Mouse (Mus musculus) gastrocnemius, adult 2 months (tissue): ENCODE measurements at regions not wholly inside any gene's neighbourhood (a gene's known extent, or its start where the extent isn't known, plus 50 kb on each side); places are given as distances from the start of the nearest gene placed in this dataset.

Source experiments
- DNase-seq: peaks from one replicate; pipeline ENCODE4 v3.0.0; 2022
- H3K27ac ChIP-seq: fragments of 200-600 bp; 2 replicates; pipeline ENCODE4 v1.8.1; 2022; ENCODE audit warnings: mild to moderate bottlenecking
- H3K4me3 ChIP-seq: fragments of 200-600 bp; 2 replicates; pipeline ENCODE4 v1.8.1; 2022; ENCODE audit warnings: mild to moderate bottlenecking, moderate library complexity
- CTCF ChIP-seq: fragments of 200-600 bp; IDR thresholded peaks from 2 replicates; pipeline ENCODE4 v1.8.1; 2022; ENCODE audit warnings: antibody characterized with exemption, mild to moderate bottlenecking, moderate library complexity
- intact Hi-C: fragments of 180-260 bp; cut with DNase I; formaldehyde crosslinking; loops from one replicate; pipeline ENCODE4 v1.15.1; 2025

DNA sequence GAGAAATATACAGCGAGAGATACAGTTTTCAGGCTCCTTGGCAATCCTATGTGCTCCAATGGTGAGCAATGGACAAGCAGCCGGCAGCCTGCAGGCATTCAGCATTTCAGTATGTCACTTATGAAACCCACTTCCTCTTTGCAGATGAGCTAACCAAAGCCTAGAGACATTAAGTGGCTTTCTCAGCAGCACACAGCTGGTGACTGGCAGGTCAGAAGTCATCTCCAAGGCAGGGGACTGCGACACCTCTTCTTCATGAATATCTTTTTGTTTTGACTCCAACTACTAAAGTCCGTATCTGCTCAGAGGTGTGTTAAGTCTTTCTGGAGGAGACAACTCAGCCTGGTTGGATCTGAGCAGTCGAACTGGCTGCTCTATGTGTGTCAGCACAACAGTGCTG, 528.8 kb upstream of the Kdm8 start:
- TF ChIP-seq CTCF = no peak
- intact Hi-C loops = no loop called here
- no peak overlapping the region for H3K27ac ChIP-seq
- H3K4me3 ChIP-seq = no peak overlapping the region
- DNase-seq = no peak

DNA sequence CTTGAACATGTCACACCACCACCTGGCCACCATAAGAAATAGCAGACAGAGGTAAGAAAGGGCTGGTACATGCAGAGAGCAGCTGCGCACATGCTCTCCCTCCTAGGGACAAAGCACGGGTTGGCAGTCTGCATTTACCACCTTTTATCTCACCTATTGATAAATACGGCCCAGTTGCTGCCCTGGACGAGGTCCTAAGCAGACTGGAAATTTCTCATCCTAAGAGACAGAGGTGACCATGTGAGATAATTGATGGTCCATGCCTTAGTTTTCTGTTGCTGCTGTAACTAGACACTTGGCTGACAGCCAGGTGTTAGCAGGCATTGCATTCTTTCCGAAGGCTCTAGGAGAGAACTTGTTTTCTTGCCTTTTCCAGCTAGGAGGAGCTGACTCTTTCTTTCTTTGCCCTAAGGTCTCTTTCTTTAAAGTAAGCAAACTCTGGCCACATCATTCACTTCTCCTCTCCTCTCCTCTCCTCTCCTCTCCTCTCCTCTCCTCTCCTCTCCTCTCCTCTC, 526.8 kb upstream of the Kdm8 start:
- DNase-seq = no peak
- intact Hi-C loops = no loop called here
- TF ChIP-seq CTCF = no peak

DNA sequence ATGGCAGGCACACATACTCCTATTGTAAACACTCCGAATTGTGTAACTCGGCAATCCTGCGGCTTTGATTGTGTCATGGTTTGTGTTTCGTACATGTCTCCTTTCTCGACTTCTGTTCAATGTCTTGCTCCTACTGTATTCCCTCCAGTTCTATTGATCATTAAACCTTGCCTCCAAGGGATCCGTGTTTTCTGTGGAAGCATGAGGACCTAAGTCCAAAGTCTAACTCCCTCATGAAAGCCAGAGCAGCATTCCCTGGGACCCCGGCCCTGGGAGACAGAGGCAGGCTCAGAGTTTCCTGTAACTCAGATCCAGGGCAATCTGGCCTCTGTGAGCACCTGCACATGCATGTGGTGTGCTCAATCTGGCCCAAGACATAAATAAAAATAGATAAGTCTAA, 521.7 kb upstream of the Kdm8 start:
- no peak for DNase-seq
- Histone ChIP-seq H3K4me3 (no peak overlapping the region), H3K27ac (no peak overlapping the region)
- no peak for TF ChIP-seq CTCF
- intact Hi-C loops = no loop called here

More for the DNA sequence above, 526.8 kb upstream of the Kdm8 start:
- H3K27ac ChIP-seq = no peak overlapping the region
- H3K4me3 ChIP-seq = no peak overlapping the region

DNA sequence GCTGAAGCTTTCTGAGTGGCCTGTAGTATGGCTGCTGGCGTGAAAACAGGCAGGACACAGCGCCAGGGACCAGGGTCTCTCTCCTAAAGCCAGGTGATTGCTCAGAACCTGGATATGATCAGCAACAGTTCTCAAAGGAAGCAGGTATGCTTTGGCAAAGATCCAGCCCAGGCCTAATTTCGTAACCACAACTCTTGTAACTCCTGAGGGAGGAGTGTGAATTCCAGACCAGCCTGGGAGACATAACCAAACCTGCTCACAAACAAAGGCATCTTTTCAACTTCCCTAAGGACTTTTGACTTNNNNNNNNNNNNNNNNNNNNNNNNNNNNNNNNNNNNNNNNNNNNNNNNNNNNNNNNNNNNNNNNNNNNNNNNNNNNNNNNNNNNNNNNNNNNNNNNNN, 510.9 kb upstream of the Kdm8 start:
- intact Hi-C loops = no loop called here

DNA sequence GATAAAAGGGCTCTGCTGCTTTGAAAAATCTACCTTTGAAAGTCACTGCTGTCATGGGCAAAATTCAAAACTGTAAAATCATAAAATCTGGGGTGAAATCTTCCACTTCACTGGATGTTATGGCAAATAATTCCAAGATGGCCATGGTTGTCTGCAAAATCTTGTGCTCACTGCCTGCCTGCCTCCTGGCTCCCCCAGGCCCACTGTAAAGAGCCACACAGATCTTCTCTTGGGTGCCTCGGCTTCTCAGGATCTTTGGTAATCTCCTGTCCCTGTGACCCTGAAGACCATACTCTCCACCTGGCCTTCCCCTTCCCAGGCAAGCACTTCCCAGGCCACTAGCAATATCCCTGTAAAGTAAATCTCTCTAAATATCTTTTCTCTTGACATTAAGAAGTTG, 505.1 kb upstream of the Kdm8 start:
- Histone ChIP-seq H3K4me3 (no peak overlapping the region), H3K27ac (no peak overlapping the region)
- no peak for DNase-seq
- no peak for TF ChIP-seq CTCF
- intact Hi-C loops = no loop called here

More for the DNA sequence above, 510.9 kb upstream of the Kdm8 start:
- H3K4me3 ChIP-seq = no peak overlapping the region
- H3K27ac ChIP-seq = no peak overlapping the region
- TF ChIP-seq CTCF = no peak
- no peak for DNase-seq

DNA sequence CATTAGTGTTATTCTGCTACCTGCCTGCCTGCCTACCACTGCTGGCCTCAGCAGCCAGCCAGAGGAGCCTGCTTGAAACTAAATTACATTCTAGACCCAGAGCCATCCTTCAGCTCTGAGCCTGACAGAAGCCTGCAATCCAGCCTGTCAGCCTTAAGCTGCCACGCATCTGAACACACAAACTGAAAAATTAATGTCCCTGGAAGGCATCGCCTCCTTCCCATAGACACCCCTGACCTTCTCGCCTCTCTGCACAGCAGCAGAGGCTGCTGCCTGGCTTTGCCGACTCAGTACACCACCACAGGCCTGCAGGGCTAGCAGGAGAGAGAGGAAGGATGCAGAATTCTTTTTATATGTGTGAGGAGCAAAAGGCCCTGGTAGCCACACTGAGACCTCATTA, 502.9 kb upstream of the Kdm8 start:
- Histone ChIP-seq H3K4me3 (no peak overlapping the region), H3K27ac (no peak overlapping the region)
- intact Hi-C loops = no loop called here
- DNase-seq = no peak
- no peak for TF ChIP-seq CTCF

DNA sequence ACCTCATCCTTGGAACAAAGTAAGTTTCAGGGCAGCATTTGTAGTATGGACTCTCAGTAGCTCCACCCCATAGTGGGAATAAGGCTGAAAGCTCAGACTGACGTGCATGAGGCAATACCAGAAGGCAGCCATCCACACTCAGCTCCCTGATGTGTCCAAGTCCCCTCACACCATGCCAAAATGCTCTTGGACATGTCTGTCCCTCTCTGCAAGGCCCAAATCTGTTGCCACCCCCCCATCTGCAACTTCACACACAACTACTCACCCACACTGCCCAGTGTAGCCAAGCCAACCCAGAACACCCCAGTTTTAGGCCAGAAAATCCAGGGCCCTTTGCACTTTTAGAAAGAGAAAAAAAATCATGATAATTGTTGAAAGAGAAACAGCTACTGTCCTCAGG, 498.1 kb upstream of the Kdm8 start:
- no peak for TF ChIP-seq CTCF
- Histone ChIP-seq H3K27ac (no peak overlapping the region), H3K4me3 (no peak overlapping the region)
- intact Hi-C loops = no loop called here
- no peak for DNase-seq

DNA sequence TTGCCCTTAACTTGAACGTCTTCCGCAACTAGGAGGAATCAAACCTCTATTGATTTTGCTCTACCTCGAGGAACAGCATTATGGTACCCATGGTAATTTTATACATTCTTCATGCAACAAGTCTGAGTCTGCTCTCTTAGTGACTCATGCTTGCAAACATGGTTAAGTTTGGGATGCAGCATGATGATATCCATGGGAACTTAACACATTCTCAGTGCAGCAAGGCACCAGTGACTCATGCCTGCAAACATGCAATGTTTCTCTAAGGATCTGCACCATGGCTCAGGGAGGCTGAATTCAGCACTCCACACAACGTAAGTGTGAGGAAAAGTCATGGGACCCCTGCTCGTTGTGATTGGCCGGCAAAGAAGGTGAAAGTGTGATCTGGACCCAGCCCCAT, 487.1 kb upstream of the Kdm8 start:
- TF ChIP-seq CTCF = no peak
- DNase-seq = no peak
- intact Hi-C loops = no loop called here
- no peak overlapping the region for H3K27ac ChIP-seq
- H3K4me3 ChIP-seq = no peak overlapping the region

DNA sequence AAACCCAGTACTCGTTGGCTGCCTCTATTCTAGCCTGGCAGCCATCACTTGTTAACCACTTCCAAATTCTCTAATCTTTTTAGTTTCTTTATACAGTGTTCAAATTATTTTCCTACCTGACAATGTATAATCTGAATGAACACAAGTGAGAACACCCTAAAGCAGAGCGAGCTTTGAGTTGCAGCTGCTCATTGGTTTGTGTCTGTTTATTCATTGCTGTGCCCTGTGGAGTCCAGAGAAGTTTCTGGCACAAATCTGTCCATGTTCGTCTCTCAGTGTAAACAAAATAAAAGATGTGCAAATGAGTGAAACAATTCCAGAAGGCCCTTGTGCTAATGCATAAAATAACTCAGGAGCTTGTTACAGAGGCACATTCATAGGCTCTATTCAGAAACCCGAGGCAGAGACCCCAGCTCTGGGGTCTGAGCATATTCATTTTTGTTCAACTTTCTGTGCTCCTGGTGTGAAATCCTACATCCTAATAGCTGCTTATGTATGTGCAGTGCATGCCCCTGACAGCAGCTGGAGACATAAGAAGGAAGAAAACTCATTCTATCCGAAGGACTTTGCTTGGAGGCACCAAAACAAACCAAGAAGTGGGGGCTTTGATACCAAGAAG, 469.5 kb upstream of the Kdm8 start:
- H3K4me3 ChIP-seq = no peak overlapping the region
- TF ChIP-seq CTCF = no peak
- no peak for DNase-seq
- intact Hi-C loops = no loop called here
- H3K27ac ChIP-seq = no peak overlapping the region

DNA sequence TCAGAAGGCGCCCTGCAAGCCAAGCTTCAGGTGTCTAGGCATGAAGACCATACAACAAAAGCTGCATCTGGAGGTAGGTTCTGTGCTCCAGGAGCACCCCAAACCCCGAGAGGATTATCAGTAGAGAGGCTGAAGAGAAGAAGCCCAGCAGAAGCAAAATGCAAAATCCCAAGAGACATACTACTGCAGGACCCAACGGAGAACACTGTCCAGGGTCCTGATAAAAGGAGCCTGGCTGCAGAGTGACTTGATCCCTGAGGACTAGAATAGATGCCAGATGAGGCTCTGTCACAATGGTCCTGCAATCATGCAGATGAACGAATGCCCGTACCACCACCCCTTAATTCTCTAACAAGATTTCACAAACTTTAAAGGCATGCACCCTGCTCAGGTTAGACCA, 455.0 kb upstream of the Kdm8 start:
- no peak for DNase-seq
- no peak for TF ChIP-seq CTCF
- no peak overlapping the region for H3K27ac ChIP-seq
- H3K4me3 ChIP-seq = no peak overlapping the region
- intact Hi-C loops = no loop called here

DNA sequence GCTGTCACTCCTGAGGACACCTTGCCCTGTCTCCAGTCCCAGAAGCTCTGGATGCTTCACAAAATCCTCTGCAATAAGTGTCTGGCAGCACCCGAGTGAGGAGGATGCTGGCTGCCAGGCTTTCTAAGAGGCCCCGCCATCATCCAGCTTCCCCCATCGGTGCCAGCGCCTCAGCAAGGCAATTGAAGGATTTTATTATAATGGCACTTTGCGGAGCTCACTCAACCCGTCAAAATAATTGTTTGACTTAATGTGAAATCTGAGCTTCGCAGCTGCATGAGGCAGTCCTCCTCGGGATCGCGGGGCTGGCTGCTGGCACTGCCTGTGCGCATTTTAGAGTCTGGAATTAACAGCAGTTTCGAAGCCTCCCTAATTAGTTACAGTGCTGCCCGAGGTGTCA, 453.8 kb upstream of the Kdm8 start:
- Histone ChIP-seq H3K27ac (no peak overlapping the region), H3K4me3 (0 out of 2 replicates have a peak overlapping the region, but pooled peaks have one; percentile 7)
- no peak for TF ChIP-seq CTCF
- intact Hi-C loops = no loop called here
- DNase-seq = peak; percentile 17

DNA sequence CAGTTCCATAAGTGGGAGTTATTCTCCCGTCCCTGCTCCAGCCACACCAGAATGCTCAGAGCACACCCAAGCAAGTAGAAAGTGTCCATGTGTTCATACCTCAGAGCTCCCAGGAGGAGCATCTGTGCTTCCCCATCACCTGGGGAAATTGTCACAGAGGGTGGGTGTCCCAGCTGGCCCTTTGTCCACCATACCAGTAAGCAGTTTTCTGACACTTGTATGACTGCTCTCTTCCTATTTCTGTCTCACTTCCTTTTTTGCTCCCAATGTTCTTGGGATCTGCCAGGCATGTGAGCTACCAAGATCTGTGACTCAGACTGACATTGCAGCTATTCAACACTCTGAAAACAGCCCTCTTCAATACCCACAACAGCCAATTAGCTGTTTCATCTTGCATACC, 447.9 kb upstream of the Kdm8 start:
- Histone ChIP-seq H3K4me3 (no peak overlapping the region), H3K27ac (no peak overlapping the region)
- TF ChIP-seq CTCF = no peak
- intact Hi-C loops = no loop called here
- no peak for DNase-seq

DNA sequence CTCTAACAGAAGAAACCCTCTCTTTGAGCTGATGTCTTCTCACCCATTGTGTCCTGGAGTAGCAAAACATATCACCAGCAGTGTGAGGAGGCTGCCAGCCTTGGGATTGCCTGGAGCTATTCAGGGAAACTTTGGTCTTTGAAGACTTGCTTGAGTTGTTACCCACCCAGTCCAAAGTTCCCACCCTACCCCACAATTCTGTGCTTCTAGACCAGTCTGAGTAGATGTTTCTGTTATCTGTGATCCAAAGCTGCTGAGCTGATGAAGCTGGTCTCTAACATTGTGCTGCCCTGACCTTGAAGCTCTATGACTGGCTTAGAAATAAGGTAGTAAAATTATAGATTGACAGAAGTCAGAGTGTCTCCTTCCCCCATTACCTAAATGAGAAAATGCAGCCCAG, 443.8 kb upstream of the Kdm8 start:
- DNase-seq = no peak
- Histone ChIP-seq H3K4me3 (no peak overlapping the region), H3K27ac (no peak overlapping the region)
- intact Hi-C loops = no loop called here
- TF ChIP-seq CTCF = no peak

DNA sequence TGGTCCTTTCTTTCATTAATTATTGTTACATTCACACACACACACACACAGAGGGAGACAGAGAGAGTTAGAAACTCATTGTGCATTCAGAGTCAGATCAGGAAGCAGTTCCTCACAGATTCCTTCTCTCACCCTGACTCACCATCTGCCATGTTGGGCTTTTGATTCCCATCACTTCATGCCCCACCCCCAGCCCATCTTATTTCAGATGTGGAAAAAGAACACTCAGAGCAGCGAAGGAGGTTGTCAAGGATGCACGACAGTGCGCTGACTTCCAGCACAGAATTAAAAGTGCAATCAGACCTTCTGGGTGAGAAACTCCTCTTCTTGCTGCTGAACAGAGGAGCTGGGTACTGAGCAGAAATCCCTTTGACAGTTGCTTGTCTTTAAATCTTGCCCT, 438.8 kb upstream of the Kdm8 start:
- no peak for TF ChIP-seq CTCF
- no peak for DNase-seq
- Histone ChIP-seq H3K27ac (no peak overlapping the region), H3K4me3 (no peak overlapping the region)
- intact Hi-C loops = no loop called here
